Mouse (Mus musculus) splenic B cell, adult 2 months (primary cell): ENCODE measurements around the gene Sipa1l2.
A peak's percentile ranks its signal among the peaks of the same experiment; 100 is the strongest.
"Not testable (repeated sequence)": the region's sequence is repeated elsewhere in the genome, so short reads cannot be mapped to it uniquely, and the experiment has no call there.

ENCODE experiments used
- DNase-seq: peaks from one replicate; pipeline ENCODE4 v3.0.0-alpha.2; 2011; ENCODE audit warnings: low read depth, low spot score
- H3K27me3 ChIP-seq: 2 replicates; pipeline ENCODE4 v1.6.1; 2012; ENCODE audit warnings: mild to moderate bottlenecking, low read length, moderate library complexity, mixed read lengths; ENCODE audit not compliant: control insufficient read depth, poor library complexity, insufficient read depth, severe bottlenecking
- H3K36me3 ChIP-seq: 2 replicates; pipeline ENCODE4 v1.6.1; 2012; ENCODE audit warnings: mild to moderate bottlenecking, low read length, moderate library complexity, mixed read lengths; ENCODE audit not compliant: control insufficient read depth, poor library complexity, insufficient read depth, severe bottlenecking

The Sipa1l2 gene

GRCm38 (mm10) chr8:125532953-125533352 lies 36.7 kb downstream of the Sipa1l2 start:
- DNase-seq = peak; percentile 53
- no peaks in the 10 kb centered on the region for H3K36me3 ChIP-seq
- H3K27me3 ChIP-seq = no peaks in the 10 kb centered on the region

DNA sequence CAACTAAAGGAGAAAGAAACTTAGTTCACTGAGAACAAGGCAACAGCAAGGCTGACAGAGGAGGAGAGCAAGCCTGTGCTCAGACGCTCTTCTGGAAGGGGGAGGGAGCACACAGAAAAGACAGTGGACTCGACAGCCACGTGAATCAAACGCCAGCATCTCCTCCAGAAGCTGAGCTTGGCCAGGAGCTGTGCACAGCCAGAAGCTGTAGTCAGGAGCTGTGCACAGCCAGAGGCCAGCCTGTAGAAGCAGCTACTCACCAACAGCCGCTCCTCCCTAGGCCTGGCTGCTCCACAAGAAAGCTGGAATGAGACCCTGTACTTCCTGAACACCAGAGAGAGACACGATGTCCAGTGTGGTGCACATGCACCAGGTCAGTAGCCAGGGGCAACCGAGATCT lies 37.4 kb downstream of the Sipa1l2 start:
- no peaks in the 10 kb centered on the region for H3K36me3 ChIP-seq
- no peaks in the 10 kb centered on the region for H3K27me3 ChIP-seq
- DNase-seq = no peak

DNA sequence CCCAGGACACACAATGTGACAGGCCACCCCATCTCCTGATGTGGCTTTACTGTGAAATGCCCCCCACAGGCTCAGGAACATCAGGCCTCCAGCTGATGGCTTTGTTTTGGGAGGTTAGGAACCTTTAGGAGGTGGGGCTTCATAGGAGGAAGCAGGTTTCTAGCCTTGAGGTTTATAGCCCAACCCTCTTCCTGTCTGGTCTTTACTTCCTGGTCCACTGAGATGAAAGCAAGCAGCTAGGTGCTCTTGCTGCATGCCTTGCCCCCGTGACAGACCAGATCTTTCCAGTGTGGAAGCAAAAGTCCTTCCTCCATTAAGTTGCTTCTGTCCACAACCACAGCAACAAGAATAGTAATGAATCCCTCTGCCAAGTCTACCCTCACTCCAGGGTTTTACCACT lies 38.0 kb downstream of the Sipa1l2 start:
- Histone ChIP-seq H3K36me3 (no peaks in the 10 kb centered on the region), H3K27me3 (no peaks in the 10 kb centered on the region)
- DNase-seq = peak; percentile 67

DNA sequence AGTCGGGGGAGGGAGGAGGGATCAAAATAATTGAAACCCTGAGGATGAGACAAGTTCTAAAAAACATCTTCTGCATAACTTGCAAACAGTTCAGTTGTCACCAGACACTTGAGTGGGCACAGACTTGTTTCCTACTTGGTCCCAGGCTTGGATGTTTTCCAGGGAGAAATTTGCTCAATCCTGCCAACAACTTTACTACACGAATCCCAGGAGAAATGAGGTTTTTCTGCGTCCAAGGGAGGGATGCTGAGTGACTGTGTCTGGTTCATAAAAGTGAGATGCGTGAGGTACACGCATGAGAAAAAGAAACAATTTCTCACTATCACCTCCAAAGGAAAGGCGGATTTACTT lies 38.5 kb downstream of the Sipa1l2 start:
- Histone ChIP-seq H3K36me3 (no peaks in the 10 kb centered on the region), H3K27me3 (no peaks in the 10 kb centered on the region)
- DNase-seq = no peak

DNA sequence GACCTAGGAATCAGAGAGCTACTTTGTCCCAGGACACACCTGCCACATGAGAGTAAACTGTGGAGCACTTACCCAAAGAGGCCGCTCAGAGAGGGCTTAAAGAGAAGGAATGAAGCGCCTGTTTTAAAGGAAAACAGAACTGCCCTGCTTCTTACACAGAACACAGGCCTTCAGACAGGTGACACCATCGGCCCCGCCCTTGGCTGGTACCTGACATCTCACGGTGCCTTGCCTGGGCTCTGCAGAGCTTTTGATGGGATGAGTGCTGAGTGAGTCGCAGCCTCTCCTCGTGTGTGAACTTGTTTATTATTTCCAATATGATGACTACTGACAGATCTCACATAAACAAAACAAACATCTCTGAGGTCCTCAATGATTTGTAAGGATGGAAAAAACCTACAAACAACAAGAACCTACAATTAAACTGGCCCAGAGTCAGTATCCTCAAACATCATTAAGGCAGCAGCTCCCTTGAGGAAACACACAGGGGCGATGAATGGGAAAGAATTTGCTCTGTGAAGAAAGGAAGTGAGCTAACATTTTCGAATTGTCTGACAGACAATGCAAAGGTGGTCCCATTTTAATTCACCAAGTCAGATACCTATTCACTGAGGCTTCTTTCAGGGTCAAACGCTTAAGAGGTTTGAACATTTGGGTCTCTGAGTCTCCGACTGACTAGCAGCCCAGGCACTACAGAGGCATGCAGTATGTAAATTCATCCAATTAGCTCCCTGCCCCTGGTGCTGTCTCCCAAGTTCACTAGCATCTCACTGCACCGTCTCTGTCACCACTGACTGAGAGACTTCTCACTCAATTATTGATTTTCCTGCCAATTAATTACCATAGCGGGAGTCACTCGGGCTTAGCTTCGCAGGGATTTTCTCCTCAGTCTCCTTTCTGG lies 39.2 kb downstream of the Sipa1l2 start:
- Histone ChIP-seq H3K27me3 (no peaks in the 10 kb centered on the region), H3K36me3 (no peaks in the 10 kb centered on the region)
- no peak for DNase-seq

GRCm38 (mm10) chr8:125529019-125529418 lies 40.6 kb downstream of the Sipa1l2 start:
- no peak for DNase-seq
- no peaks in the 10 kb centered on the region for H3K27me3 ChIP-seq
- H3K36me3 ChIP-seq = no peaks in the 10 kb centered on the region

DNA sequence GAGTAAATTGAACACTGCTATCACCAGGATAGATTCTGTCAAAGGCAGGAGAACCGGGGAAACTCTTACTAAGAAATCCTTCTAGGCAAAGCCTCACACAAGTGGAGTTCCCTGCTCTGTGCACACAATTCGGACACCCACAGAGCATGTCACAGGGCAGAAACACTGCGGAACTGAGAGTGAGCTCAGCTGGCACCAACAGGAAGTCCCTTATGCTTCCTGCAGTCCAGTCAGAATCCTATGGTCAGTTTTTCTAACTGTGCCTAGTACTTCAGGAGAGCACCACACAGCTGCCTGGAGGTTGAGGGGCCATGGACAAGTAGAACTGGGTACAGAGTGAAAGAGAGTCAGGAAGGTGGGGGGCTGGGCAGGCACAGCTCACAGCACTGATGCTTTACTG lies 41.7 kb downstream of the Sipa1l2 start:
- Histone ChIP-seq H3K27me3 (no peaks in the 10 kb centered on the region), H3K36me3 (no peaks in the 10 kb centered on the region)
- peak; percentile 66 for DNase-seq

GRCm38 (mm10) chr8:125526999-125527398 lies 42.6 kb downstream of the Sipa1l2 start:
- H3K27me3 ChIP-seq = no peaks in the 10 kb centered on the region
- H3K36me3 ChIP-seq = no peaks in the 10 kb centered on the region
- DNase-seq = no peak

GRCm38 (mm10) chr8:125526582-125526981 lies 43.0 kb downstream of the Sipa1l2 start:
- no peaks in the 10 kb centered on the region for H3K36me3 ChIP-seq
- H3K27me3 ChIP-seq = no peaks in the 10 kb centered on the region
- DNase-seq = no peak

- Histone ChIP-seq H3K36me3 (no peaks in the 10 kb centered on the region), H3K27me3 (no peaks in the 10 kb centered on the region)
- DNase-seq = no peak
Measured at GRCm38 (mm10) chr8:125524479-125524878, 45.1 kb downstream of the Sipa1l2 start.

DNA sequence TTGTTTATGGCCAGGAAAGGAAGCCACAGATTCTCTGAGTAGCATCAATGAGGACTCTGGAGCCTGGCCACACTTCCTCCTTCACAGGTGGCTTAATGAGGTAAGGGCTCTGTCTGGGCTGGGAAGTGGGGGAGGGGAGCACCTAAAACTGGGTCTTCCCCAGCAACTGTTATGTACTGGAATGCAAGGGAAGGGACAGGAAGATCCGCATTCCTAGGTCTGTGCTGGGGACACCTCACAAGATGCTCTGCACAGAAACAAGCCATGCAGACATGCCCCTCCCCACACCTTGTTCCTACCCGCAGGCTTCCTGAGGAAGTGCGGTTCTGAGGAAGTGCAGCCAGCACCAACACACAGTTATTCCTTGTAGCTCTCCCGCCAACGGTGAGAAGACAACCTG lies 46.4 kb downstream of the Sipa1l2 start:
- no peaks in the 10 kb centered on the region for H3K27me3 ChIP-seq
- no peaks in the 10 kb centered on the region for H3K36me3 ChIP-seq
- peak; percentile 38 for DNase-seq

GRCm38 (mm10) chr8:125522151-125522550 lies 47.5 kb downstream of the Sipa1l2 start:
- H3K36me3 ChIP-seq = no peaks in the 10 kb centered on the region
- H3K27me3 ChIP-seq = no peaks in the 10 kb centered on the region
- no peak for DNase-seq

DNA sequence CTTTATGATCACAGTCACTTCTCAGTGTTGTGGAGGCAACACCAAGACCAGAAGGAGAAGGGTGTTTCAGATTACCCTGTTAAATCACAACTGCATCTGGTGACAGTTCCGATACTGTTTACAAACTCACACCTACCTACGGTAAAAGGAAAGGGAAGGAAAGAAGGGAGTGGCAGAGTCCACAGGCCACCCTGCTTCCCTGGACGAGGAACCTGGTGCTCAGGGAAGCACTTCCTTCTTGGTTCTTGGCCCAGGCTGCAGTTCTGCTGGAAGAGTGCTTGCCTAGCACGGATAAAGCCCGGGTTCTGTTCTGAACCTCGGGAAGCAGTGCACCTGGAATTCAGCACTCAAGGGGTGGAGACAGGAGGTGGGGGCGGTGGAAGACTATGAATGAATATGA lies 48.5 kb downstream of the Sipa1l2 start:
- no peak for DNase-seq
- no peaks in the 10 kb centered on the region for H3K27me3 ChIP-seq
- H3K36me3 ChIP-seq = no peaks in the 10 kb centered on the region

DNA sequence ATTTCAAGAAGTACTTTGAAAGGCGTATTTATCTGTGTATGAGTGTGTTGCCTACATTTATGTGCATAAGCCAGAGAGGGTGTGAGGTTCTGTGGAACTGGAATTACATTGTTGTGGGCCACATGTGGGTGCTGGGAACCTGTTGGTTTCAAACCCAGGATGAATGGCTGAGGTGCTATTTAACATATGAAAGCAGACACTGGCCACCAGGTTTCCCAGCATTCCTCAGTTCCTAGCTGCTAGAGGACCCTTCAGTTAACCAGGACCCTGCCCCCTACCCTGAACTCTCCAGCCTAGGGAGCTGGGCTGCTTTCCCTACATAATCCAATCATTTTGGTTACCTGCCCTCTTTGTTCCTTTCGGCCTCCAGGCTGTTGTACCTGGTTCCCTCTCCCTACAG lies 49.3 kb downstream of the Sipa1l2 start:
- not testable (repeated sequence) for DNase-seq, H3K27me3 ChIP-seq, H3K36me3 ChIP-seq

- no peak for DNase-seq
- Histone ChIP-seq H3K27me3 (no peaks in the 10 kb centered on the region), H3K36me3 (no peaks in the 10 kb centered on the region)
Measured at GRCm38 (mm10) chr8:125518951-125519350, 50.7 kb downstream of the Sipa1l2 start.

- H3K36me3 ChIP-seq = no peaks in the 10 kb centered on the region
- no peaks in the 10 kb centered on the region for H3K27me3 ChIP-seq
- peak; percentile 18 for DNase-seq
Measured at GRCm38 (mm10) chr8:125518301-125518700, 51.3 kb downstream of the Sipa1l2 start.
